Mouse (Mus musculus): ENCODE measurements at regions not wholly inside any gene's neighbourhood (a gene's known extent, or its start where the extent isn't known, plus 50 kb on each side); places are given as distances from the start of the nearest gene placed in this dataset.
"Not testable (repeated sequence)": the region's sequence is repeated elsewhere in the genome, so short reads cannot be mapped to it uniquely, and the experiment has no call there.

DNA sequence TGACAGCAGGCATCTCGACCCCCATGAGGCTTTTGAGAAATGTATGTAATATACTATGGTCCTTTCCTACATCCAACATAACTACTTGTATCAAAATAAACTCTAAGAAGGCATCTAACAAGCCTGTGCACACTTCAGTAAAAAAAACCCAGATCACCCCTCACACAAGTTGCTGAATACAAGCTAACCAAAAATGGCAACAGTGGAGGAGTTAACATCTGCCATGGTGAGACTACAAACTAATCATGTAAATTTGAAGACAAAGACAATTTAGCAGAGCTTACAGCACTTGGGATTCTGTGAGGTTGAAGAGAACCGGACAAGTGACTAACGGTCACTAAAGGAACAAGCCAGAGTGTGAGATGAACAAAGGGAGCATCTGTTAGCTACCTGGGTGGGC is 380.6 kb upstream of the Ngly1 start:
- no peak for DNase-seq (ENCODE audit: low spot score in 2 of 2)

DNA sequence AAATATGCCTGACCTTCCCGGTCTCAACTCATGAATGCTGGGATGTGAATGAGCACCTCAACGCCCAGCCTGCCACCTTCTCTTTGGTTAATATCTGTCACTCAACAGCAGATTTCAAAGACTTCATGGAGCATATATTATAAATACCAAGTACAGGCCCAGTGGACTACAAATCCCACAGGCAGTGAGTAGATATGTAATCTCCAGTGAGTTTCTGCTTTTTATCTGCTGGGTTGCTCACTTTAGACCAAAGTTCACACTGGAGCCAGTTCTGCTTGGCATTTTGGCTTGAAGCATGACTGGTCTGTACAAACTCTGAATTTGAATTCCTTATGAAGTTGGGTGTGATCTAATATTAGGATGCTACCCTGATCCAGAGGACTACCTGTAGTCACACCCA is 377.1 kb upstream of the Ngly1 start:
- no peak for DNase-seq (ENCODE audit: low spot score in 2 of 2)

DNA sequence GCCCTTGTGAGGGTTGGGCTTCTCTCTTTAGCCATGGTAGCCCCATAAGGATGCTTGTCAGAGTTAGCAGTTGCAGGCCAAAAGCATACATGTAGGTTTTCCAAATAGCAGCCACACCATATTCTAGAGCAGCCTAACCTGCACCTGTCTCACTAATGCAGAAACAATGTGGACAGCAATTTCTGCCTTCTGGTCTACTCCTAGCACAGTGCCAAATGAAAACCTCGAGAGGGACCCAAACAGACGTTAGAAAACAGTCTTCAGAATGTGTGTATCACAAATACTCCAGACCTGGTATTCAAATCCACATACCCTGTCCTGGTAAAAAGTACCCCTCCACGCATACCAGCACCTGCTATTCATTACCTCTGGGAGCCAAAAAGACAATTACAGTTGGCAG is 368.9 kb upstream of the Ngly1 start:
- DNase-seq (ENCODE audit: low spot score in 2 of 2): no peak

DNA sequence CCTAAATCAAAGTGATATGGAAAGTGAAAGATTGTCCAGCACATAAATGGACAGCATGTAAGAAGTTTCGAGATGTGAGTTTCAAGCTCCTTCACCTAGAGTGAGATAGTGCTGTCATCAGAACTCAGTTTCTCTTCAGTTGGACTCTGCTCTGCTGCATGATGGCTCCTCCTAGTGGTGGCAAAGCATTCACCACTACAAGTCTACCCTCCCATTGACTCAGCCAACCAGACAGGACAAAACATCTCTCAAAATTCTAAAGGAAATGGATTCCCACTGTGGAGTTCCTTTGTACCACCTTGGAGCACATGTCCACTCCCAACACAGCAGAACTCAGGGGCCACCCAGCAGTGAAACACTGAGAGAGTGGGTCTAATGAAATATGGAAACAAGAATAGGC is 367.8 kb upstream of the Ngly1 start:
- DNase-seq (ENCODE audit: low spot score in 2 of 2): peak; percentile 16 to 60

DNA sequence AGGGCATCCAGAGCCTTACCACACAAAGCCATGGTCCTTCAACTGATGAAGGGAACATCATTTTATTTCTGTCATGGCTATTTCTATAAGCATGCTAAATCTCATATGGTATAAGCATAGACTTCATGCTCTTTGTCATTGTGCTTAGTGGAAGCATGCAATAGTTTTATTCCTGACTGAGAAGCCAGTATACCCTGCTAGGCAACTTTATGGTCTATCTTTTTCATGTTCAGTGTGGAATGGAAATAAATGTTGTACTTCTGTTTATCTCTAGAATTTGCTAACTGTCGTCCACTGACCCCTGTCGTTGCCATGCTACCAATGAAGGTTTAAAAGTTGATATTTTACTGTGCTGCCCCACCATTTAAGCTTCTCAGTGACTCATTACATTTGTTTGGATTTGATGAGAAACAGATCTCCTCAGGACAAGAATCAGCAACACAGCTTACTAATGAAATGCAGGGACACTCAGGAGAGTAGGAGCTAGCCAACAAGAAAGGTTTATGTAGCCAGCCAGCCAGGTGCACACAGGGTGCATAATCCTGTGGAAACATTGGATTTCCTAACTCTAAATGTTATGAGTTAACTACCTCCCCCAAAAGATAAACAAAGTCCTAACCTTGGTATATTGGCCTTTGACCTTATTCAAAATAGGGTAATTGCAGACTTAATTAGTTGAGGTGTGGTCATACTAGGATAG is 364.3 kb upstream of the Ngly1 start:
- DNase-seq (ENCODE audit: low spot score in 2 of 2): no peak

DNA sequence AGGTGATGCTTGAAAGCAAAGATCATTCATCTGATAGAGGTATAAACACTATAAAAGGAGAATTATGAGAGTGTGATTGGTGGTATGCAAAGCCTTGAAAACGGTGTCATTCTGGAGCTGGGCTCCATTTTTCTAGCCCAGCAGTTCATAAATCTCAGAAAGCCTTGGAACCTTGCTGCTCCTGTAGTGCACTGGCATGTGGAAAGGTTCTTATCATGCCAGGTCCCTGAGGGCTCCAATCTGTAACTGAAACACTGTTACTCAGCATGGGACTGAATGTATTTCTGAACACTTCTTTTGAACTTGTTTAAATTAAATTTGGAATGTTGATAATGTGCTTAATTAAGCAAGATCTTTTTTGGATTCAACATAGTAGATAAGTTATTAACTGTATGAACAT is 352.0 kb upstream of the Ngly1 start:
- no peak for DNase-seq (ENCODE audit: low spot score in 2 of 2)

DNA sequence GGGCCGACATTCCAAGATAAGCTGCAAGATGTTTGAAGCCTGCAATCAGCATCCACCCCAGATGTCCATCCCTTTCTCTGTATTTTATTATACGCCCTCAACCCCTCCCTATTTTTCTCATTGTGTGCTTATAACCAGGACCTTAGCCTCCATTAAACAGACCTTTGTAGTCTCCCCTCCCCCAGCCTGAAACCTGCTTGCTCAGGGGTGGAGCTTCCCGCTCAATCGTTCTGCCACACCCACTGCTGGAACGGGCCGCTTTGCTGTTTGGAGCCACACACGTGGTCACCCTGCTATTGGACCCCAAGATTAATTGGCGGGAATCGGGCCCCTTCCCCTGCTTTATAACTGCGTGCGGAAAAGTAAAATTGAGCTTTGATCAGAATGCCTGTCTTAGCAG is 342.7 kb upstream of the Ngly1 start:
- DNase-seq (ENCODE audit: low spot score in 2 of 2): not testable (repeated sequence)

DNA sequence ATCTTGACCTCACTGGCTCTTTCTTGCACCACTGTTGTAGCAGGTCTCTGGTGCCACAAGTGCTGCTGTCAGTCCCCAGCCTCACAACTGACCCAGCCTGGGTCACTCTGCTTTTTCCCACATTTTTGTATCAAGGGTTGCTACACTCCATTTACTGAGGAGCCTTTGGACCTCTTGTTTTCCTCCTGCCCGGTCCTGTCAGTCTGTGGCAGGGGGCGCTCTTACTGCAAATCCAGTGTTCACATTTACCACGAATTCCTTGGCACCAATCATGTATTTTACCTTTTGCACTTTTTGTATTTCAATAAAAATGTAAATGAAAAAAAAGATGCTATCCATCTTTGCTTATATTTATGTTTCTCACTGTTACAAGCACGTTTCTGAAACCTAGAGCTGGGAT is 335.9 kb upstream of the Ngly1 start:
- DNase-seq (ENCODE audit: low spot score in 2 of 2): not testable (repeated sequence)

DNA sequence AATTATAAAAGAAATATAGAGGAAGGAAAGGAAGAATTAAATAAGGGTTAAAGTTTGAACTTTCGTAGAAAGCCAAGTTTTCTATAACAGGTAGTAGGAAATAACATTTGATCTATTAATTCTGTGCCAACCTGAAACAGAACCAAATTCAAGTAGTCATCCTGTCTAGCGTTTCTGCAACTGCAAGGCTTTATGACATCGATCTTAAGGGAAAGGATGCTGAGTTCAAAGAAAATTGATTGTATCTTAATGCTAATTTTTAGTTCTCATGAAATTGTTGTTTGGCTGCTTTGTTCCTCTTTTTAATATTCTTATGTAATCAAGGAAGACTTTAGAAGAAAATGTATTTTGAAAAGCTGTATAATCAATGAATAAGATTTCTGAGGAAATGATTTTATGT is 334.9 kb upstream of the Ngly1 start:
- no peak for DNase-seq (ENCODE audit: low spot score in 2 of 2)

DNA sequence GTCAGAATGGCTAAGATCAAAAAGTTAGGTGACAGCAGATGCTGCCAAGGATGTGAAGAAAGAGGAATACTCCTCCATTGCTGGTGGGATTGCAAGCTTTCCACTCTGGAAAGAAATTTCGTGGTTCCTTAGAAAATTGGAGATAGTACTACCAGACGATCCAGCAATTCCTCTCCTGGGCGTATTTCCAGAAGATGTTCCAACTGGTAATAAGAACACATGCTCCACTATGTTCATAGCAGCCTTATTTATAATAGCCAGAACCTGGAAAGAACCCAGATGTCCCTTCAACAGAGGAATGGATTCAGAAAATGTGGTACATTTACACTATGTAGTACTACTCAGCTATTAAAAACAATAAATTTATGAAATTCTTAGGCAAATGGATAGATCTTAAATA is 324.4 kb upstream of the Ngly1 start:
- DNase-seq (ENCODE audit: low spot score in 2 of 2): not testable (repeated sequence)

DNA sequence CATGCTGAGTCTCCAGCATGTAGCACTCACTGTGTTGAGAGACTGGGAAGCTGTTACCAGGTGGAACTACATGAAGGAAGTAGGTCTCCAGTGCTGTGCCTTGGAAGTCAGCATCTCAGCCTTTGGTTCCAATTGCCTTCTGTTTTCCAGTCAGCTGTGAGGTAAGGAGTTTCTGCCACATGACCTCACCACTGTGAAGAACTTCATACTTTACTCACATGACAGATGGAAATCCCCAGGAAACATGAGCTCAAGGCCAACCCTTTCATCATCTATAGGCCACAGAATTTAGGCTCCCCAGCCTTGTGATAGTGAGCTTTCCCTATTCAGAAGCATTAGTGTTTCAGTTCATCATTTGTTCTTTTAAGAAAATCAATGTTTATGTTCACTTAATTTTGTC is 314.4 kb upstream of the Ngly1 start:
- DNase-seq (ENCODE audit: low spot score in 2 of 2): no peak

DNA sequence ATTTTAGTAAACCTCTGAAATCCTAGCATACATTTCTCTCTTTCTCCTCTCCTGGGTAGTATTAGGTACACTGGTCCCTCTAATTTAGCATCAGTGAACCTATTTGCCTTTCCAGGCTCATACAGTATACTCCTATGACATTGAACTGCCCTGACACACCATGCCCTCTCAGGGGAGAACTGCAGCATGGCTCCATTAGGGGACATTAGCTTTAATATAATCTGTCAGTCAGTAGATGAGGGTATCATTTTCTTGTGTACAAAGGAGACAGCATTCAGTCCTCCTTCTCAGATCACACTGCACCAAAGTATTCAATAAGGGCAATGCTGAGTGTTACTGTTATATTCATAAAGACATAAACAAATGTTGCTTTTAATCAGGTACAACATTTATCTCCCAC is 278.8 kb upstream of the Ngly1 start:
- no peak for DNase-seq (ENCODE audit: low spot score in 2 of 2)

DNA sequence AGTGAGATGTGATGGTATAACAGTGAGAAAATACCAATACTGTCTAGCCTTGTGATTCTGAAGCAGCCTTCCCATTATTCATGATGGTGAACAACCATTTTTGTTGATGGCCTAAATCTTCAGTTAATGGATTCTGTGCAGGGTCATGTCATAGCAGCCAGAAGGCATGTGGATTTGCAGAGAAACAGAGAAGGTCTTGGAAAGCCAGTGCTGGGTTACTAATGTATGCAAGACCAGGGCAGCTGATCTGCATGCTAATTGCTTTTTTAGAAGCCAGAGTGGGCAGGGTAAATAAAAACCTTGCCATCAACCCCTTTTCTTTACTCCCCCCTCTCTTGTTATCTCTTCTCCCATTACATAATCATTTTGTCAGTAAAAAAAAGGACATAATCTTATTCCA is 278.3 kb upstream of the Ngly1 start:
- DNase-seq (ENCODE audit: low spot score in 2 of 2): no peak

DNA sequence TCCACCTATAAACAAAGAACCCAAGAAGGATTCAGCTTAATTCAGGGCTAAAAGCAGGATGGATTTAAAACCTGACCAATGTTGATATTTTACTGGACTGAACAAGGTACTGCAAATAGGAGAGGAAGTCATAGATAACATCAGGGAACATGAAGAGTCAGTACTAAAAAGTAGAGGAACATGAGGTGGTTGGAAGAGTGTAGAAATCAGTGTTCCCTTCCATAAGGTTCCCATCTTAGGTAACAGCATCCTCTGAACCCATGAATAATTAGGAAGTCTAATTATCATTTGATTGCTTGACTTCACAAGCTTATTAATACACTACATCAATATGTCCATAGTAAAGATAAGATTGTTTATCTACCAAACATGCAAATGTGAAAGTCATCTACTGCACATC is 277.8 kb upstream of the Ngly1 start:
- DNase-seq (ENCODE audit: low spot score in 2 of 2): no peak

DNA sequence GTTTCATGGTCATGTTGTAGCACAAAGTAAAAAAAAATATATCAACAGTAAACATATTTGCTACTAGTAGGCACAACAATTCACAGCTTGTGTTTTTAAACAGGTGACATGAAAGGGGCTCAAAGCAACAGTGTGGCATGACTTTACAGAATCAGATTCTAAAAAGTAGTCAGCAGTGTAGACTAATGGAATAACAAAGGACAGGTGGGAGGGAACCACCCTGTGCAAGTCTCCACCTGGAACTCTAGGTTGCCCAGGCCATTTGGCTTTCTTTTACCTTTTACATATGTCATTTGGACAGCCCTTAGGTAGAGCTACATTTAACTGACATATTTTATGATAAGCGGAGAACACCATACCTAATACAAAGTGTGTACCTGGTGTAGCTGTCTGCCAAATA is 271.7 kb upstream of the Ngly1 start:
- no peak for DNase-seq (ENCODE audit: low spot score in 2 of 2)

DNA sequence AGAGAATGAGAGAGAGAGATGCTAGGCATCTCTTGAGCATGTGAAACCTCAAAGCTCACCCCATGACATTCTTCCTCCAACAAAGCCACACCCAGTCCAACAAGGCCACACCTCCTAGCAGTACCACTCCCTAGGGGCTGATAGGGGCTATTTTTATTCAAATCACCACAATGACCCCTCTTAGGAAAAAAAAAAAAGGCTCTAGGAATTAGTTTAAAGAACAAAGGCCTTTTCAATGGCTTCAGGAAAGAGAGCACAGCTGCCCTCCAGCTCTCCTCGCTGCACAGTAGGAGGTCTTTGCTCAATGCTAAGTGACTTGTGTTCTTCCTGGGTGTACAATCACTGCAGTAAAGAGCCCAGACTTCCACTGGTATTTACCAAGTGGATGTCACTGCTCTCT is 270.8 kb upstream of the Ngly1 start:
- DNase-seq (ENCODE audit: low spot score in 2 of 2): no peak

DNA sequence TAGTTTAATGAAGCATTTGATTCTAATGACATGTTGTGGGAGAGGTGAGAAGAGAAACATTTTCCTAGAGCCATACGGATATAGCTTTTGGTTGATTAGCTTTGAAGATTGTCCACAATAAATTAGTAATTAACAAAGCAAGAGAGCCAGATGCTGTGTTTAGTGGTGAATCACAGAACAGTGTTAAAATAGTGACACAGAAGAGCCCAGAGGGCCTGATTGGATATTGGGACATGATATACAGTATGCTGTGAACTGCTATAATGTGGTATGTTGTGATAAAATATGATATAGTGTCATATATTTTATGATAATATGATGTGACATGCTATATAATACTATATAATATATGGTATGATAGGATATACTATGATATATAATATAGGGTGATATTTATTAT is 243.7 kb upstream of the Ngly1 start:
- no peak for DNase-seq (ENCODE audit: low spot score in 2 of 2)

DNA sequence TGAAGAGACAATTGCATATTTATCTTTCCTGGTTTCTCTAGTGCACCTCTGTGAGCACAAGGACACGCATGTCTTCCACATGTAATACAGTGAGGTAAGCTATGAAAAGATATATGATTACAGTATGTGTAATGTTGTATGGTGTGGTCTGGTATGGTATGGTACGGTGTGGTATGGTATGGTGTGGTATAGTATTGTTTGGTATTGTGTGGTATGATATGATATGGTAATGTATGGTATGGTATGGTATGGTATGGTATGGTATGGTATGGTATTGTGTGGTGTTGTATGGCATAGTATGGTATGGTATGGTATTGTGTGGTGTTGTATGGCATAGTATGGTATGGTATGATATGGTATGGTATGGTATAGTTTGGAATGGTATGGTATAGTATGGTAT is 242.1 kb upstream of the Ngly1 start:
- no peak for DNase-seq (ENCODE audit: low spot score in 2 of 2)

DNA sequence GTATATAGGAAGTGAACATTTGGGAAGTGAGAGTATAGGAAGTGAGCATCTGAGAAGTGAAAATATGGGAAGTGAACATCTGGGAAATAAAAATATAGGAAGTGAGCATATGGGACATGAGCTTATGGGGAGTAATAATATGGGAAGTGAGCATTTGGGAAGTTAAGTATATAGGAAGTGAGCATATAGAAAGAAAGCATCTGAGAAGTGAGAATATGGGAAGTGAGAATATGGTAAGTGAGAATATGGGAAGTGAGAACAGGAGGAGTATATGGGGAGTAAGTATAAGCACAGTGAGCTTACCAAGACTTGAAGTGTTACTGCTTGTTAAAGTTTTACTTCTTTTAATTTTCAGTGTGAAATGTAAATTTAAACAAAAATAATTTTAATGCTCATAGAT is 239.3 kb upstream of the Ngly1 start:
- no peak for DNase-seq (ENCODE audit: low spot score in 2 of 2)

DNA sequence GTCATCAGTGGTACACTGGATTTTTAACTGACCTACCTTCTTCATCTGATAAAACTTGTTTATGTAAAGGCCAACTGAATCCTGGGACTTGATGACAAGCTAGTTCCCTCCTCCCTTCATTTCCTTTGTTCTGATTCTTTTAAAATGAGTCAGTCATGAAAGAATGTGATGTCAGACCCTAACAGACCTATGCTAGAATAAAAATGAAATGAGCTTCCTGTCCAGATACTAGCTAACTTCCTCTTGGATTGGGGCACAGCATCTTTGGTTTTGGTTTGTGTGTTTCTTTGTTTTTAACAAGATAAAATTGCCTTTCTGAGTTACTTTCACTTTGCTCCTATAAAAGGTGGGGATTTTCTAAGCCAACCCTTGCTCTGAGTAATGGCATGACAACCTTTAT is 225.2 kb upstream of the Ngly1 start:
- DNase-seq (ENCODE audit: low spot score in 2 of 2): no peak

DNA sequence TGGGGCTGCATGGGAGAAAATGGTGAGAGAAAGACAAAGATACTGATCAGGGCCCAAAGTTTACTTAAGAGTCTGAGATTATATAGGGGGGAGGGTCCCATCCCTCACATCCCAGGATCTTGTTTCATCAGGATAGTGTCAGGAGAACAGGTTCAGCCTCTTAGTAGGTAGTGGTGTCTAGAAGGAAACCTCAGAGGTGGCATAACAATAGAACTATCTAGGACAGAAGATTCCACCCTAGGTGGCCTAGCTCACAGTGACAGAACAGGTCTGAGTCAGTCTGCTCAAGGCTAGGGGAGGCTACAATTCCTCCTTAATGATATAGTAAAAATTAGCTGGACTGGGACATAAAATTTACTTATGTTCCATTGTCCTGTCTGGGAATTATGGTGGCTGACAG is 211.3 kb upstream of the Ngly1 start:
- DNase-seq (ENCODE audit: low spot score in 2 of 2): no peak

DNA sequence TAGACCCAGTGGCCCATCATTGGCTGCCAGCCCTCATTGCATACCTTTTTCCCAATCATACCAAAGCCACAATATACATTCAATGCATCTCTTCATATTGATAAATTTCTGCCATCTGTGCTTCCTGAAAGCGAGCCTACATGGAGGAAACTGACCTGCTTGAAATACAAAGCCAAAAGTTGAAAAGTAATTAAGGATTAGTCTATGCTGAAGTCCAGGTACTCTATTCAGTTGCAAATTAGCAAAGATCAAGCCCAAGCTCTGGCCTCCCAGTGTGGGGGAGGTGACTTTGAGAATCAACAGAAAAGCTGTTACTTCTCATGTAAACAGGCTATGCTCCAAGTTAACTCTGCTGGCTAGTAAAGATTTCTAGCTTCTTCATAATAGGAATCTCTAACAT is 210.7 kb upstream of the Ngly1 start:
- no peak for DNase-seq (ENCODE audit: low spot score in 2 of 2)

DNA sequence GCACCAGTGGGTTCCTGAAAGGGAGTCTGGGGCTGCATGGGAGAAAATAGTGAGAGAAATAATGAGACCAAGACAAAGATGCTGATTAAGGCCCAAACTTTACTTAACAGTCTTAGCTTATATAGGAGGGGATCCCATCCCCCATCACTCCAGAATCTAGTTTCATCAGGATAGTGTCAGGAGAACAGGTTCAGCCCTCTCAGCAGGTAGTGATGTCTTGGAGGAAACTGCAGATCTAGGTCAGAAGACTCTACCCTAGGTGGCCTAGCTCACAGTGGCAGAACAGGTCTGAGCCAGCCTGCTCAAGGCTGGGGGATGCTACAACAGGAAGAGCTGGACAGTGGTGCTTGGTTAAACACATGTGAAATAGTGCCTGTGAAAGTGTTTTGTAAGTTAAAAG is 204.6 kb upstream of the Ngly1 start:
- no peak for DNase-seq (ENCODE audit: low spot score in 2 of 2)

DNA sequence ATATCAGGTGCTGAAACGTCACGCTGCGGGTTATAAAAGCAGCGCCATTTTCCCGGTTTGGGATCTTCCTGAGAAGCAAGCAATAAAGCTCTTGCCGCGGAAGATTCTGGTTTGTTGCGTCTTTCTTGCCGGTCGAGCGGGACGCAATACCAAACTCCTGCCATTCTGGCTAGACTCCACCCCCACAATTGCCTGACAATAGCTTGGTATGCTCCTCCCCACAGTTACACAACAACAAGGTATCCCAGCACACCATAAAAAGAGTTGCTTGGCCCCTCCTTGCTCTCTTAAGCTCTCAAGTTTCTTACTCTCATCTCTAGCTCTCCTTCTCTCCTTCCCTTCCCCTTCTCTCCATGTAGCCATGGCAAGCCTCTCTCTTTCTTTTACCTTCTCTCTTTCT is 176.5 kb upstream of the Ngly1 start:
- not testable (repeated sequence) for DNase-seq (ENCODE audit: low spot score in 2 of 2)

DNA sequence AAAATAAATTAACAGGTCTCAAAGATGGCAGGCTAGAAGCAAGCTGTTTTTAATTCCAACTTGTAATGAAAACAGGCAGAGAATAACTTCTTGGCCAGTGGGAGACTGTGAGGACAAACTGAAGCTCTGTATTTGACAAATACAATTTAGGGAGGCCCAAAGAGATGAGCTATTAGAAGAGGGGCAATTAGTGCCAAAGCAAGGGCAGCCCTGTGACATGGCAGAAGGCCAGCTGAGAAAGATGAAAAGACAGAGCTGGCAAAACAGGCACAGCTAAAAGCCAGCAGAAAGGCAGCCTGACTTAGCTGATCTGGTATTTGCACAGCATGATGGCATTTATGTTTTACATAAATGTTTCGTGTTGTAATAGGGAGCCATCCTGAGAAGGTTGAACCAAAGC is 175.0 kb upstream of the Ngly1 start:
- no peak for DNase-seq (ENCODE audit: low spot score in 2 of 2)

Data from spleen, postnatal 4 days (tissue).